Mouse (Mus musculus) lung, embryonic 14.5 days (tissue): ENCODE results near the gene Krtap28-13. TPM values are rescaled to one million over a fixed set of nuclear protein-coding genes. Genes with fewer than 3 reads are reported as not detected.

Source experiments
- ATAC-seq: fragments of 200-750 bp; cut with Nextera tagmentation; 2 replicates; pipeline ENCODE4 v1.8.0; 2017; ENCODE audit warnings: mild to moderate bottlenecking, moderate TSS enrichment, moderate library complexity; ENCODE audit not compliant: insufficient read depth
- DNase-seq: peaks from one replicate; pipeline ENCODE4 v3.0.0-alpha.2; 2015
- H3K27ac ChIP-seq: fragments of 300-500 bp; sonication (generic); 2 replicates; pipeline ENCODE4 v1.5.1; 2014; ENCODE audit warnings: low read depth, mild to moderate bottlenecking, moderate library complexity
- H3K27me3 ChIP-seq: fragments of 300-500 bp; sonication (generic); 2 replicates; pipeline ENCODE4 v1.6.1; 2014; ENCODE audit warnings: low read length, control low read depth; ENCODE audit not compliant: insufficient read depth
- H3K36me3 ChIP-seq: fragments of 300-500 bp; sonication (generic); 2 replicates; pipeline ENCODE4 v1.6.1; 2014; ENCODE audit warnings: control low read depth; ENCODE audit not compliant: insufficient read depth
- H3K4me1 ChIP-seq: fragments of 300-500 bp; sonication (generic); 2 replicates; pipeline ENCODE4 v1.6.1; 2014; ENCODE audit warnings: antibody characterized with exemption, control low read depth; ENCODE audit not compliant: insufficient read depth
- H3K4me2 ChIP-seq: fragments of 300-500 bp; sonication (generic); 2 replicates; pipeline ENCODE4 v1.6.1; 2014; ENCODE audit warnings: mild to moderate bottlenecking
- H3K4me3 ChIP-seq: fragments of 300-500 bp; sonication (generic); 2 replicates; pipeline ENCODE4 v1.5.1; 2014; ENCODE audit warnings: low read depth, low read length
- H3K9ac ChIP-seq: fragments of 300-500 bp; sonication (generic); 2 replicates; pipeline ENCODE4 v1.6.1; 2014
- H3K9me3 ChIP-seq: fragments of 300-500 bp; sonication (generic); 2 replicates; pipeline ENCODE4 v1.6.1; 2016; ENCODE audit warnings: low read depth, low read length, control low read depth
- CTCF ChIP-seq: IDR thresholded peaks from 2 replicates; pipeline ENCODE4 v1.5.1; 2016; ENCODE audit warnings: antibody characterized with exemption, low read depth
- WGBS: fragments of 180-500 bp; shearing (Covaris S2); extraction: QIAGEN DNeasy Blood & Tissue Kit; methylation state at CpG from one replicate; pipeline ENCODE4 v1.1.7; 2014; 5-methylcytosine and 5-hydroxymethylcytosine counted together
- polyA plus RNA-seq: library from polyadenylated mRNA; unstranded; fragments of >200 nt; fragmentation: Nextera tagmentation; extraction: Ambion mirVana; gene quantifications from 2 replicates; pipeline ENCODE4 v1.2.1, GENCODE M21; 2014

Gene Krtap28-13
- polyA plus RNA-seq = not detected in 2 replicates

DNA sequence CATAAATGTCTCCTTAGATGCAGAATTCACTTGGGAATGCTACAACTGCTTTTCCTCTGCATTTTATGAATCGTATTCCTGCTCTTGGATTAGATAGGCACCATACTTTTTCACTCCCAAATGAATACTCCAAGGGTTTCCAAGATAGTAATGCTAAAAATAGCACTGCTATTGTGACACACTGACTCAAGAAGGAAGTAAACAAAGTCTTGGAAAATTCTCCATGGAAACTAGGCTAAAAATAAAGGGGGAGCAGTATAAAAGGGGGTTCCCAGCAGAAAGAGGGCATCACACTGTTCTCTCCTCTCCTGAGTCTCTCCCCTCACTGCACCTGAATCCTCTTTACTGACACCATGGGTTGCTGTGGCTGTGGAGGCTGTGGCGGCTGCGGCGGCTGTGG, at the start of gene Krtap28-13:
Gene Krtap28-13, plus strand, starts transcription at position 288 of the 400 bp plus-strand sequence.
- Histone ChIP-seq H3K9me3 (no peaks in the 10 kb centered on the region), H3K4me1 (no peaks in the 10 kb centered on the region), H3K9ac (no peak within 1 kb of the TSS), H3K27me3 (no peaks in the 10 kb centered on the region), H3K4me2 (no peak within 1 kb of the TSS), H3K36me3 (no peaks in the 10 kb centered on the region), H3K27ac (no peak within 1 kb of the TSS), H3K4me3 (no peak within 1 kb of the TSS)
- TF ChIP-seq CTCF = no peak
- WGBS = 88% methylated on average over 4 of the region's 4 CpGs
- DNase-seq (no peak), ATAC-seq (no peak)

DNA sequence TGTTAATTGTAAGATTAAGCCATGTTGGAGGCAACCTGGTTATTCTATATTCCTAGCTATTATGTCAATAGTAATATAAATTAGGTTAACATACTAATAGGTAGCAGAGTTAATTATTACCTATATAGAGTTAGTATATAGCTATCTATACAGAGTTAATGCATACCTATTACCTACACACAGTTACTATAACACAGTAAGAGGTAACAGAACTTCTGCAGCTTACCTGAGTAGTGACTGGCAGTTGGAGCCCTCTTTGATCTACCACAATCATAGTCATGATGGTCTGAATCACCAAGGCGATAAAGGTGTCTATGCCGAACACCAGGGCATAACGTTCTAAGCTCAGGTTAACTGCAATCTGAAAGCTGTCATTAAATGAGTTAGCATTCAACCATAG, 46.3 kb upstream of the Krtap28-13 start:
- DNase-seq (no peak), ATAC-seq (no peak)
- H3K27me3 ChIP-seq = no peaks in the 10 kb centered on the region
- no peak overlapping the region for H3K4me2 ChIP-seq
- no peak overlapping the region for H3K9ac ChIP-seq
- H3K9me3 ChIP-seq = no peaks in the 10 kb centered on the region
- no peaks in the 10 kb centered on the region for H3K36me3 ChIP-seq
- 89% methylated on average over 3 of the region's 3 CpGs for WGBS
- H3K27ac ChIP-seq = no peak overlapping the region
- no peaks in the 10 kb centered on the region for H3K4me1 ChIP-seq
- no peak for TF ChIP-seq CTCF
- no peak overlapping the region for H3K4me3 ChIP-seq

DNA sequence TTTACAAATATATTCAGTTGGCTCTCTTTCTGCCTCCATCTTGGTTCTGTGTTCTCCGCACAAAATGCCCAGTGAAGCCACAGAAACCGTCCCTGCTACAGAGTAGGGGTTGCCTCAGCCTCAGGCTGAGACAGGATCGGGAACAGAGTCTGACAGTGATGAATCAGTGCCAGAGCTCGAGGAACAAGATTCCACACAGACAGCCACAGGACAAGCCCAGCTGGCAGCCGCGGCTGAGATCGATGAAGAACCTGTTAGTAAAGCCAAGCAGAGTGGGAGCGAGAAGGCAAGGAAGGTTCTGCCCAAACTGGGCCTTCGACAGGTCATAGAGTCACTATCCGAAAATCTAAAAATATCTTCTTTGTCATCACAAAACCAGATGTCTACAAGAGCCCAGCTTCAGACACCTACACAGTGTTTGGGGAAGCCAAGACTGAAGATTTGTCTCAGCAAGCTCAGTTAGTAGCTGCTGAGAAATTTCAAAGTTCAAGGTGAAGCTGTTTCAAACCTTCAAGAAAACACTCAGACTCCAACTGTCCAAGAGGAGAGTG, 45.3 kb upstream of the Krtap28-13 start:
- Histone ChIP-seq H3K4me2 (no peak overlapping the region), H3K4me3 (no peak overlapping the region), H3K4me1 (no peaks in the 10 kb centered on the region), H3K9ac (no peak overlapping the region), H3K27ac (no peak overlapping the region), H3K9me3 (no peaks in the 10 kb centered on the region), H3K36me3 (no peaks in the 10 kb centered on the region), H3K27me3 (no peaks in the 10 kb centered on the region)
- ATAC-seq = no peak
- TF ChIP-seq CTCF = no peak
- 44% methylated on average over 10 of the region's 10 CpGs for WGBS
- DNase-seq = no peak

DNA sequence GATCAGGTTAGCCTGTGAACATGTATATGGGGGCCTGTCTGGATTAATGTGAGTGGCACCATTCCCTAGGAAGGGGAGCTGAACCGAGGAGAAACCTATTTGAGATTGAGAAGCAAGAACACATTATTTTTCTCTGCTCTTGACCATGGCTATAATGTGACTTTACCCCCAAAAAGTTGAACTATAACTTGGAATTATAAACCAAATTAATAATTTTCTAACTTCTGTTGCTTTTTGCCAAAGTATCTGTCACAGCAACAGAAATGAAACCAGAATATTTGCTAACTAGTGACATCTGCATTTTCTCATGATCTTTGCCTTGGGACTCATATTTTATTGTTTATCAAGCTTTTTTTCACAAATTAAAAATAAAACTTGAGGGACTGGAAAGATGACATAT, 44.2 kb upstream of the Krtap28-13 start:
- Histone ChIP-seq H3K4me1 (no peaks in the 10 kb centered on the region), H3K27ac (no peak overlapping the region), H3K9me3 (no peaks in the 10 kb centered on the region), H3K4me3 (no peak overlapping the region), H3K36me3 (no peaks in the 10 kb centered on the region), H3K27me3 (no peaks in the 10 kb centered on the region), H3K9ac (no peak overlapping the region), H3K4me2 (no peak overlapping the region)
- no peak for TF ChIP-seq CTCF
- ATAC-seq (no peak), DNase-seq (no peak)
- 70% methylated on average over 1 of the region's 1 CpGs for WGBS

DNA sequence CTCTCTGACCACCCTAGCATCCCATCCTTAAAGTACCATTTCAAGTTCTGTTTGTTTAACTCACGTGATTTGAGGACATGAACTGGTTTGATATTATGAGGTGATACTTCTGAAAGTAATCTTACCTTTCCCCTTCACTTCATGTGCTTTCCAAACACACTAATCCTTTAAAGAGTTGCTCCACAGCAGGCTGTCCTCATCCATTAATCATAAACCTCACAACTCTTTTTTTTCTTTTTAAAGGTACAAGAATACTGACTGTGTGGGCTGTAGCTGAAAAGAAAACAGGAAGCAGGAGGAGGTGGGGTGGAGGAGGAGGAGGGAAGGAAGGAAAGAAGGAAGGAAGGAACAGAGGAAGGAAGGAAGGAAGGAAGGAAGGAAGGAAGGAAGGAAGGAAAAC, 28.8 kb upstream of the Krtap28-13 start:
- no peaks in the 10 kb centered on the region for H3K4me1 ChIP-seq
- H3K27ac ChIP-seq = no peak overlapping the region
- WGBS = 15% methylated on average over 1 of the region's 1 CpGs
- ATAC-seq (no peak), DNase-seq (no peak)
- H3K9me3 ChIP-seq = no peaks in the 10 kb centered on the region
- no peak for TF ChIP-seq CTCF
- H3K9ac ChIP-seq = no peak overlapping the region
- no peak overlapping the region for H3K4me3 ChIP-seq
- no peaks in the 10 kb centered on the region for H3K27me3 ChIP-seq
- H3K36me3 ChIP-seq = no peaks in the 10 kb centered on the region
- H3K4me2 ChIP-seq = no peak overlapping the region

DNA sequence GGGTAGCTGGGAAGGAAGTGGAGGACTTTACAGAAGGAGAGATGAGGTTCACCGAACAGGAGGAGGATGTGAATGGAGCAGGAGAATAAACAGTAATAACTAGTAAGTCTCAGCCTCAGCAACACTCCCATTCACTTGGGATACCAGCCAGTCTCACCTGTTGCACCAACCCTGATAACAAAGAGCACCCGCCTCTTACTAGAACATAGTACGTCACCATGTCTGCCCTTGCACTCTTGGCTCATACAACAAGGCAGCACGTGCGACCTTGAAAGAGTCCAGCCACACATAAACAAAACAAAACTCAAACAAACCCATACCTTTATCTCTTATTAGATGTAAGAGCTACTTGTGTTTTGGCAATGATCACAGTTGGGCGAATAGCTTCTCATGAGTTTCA, 28.2 kb upstream of the Krtap28-13 start:
- Histone ChIP-seq H3K9ac (no peak overlapping the region), H3K27me3 (no peaks in the 10 kb centered on the region), H3K9me3 (no peaks in the 10 kb centered on the region), H3K4me1 (no peaks in the 10 kb centered on the region), H3K27ac (no peak overlapping the region), H3K36me3 (no peaks in the 10 kb centered on the region), H3K4me2 (no peak overlapping the region), H3K4me3 (no peak overlapping the region)
- no peak for ATAC-seq
- no peak for DNase-seq
- WGBS = 84% methylated on average over 6 of the region's 6 CpGs
- TF ChIP-seq CTCF = no peak

DNA sequence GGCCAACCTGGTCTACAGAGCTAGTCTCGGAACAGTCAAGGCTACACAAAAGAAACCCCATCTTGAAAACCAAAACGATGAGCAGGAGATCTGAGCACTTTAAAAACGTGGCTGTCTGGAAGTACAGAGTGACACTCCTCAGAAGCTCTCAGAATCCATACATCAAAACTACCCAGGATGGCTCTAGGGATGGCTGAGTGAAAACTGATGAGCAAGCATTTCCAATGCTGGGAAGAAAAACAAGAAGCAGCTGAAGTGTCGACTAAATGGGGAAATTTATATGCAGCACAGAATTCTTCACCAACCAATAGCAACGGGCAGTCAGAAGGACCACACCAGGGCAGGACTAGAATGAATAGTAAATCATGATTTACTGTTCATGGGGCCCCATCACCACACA, 26.2 kb upstream of the Krtap28-13 start:
- H3K27ac ChIP-seq = no peak overlapping the region
- no peak overlapping the region for H3K4me3 ChIP-seq
- H3K4me1 ChIP-seq = no peaks in the 10 kb centered on the region
- no peak for ATAC-seq
- H3K36me3 ChIP-seq = no peaks in the 10 kb centered on the region
- TF ChIP-seq CTCF = no peak
- no peak for DNase-seq
- no peak overlapping the region for H3K4me2 ChIP-seq
- H3K9ac ChIP-seq = no peak overlapping the region
- H3K9me3 ChIP-seq = no peaks in the 10 kb centered on the region
- H3K27me3 ChIP-seq = no peaks in the 10 kb centered on the region
- 59% methylated on average over 5 of the region's 5 CpGs for WGBS
